Mouse (Mus musculus): ENCODE measurements at regions not wholly inside any gene's neighbourhood (a gene's known extent, or its start where the extent isn't known, plus 50 kb on each side); places are given as distances from the start of the nearest gene placed in this dataset.
"Not testable (repeated sequence)": the region's sequence is repeated elsewhere in the genome, so short reads cannot be mapped to it uniquely, and the experiment has no call there.

DNA sequence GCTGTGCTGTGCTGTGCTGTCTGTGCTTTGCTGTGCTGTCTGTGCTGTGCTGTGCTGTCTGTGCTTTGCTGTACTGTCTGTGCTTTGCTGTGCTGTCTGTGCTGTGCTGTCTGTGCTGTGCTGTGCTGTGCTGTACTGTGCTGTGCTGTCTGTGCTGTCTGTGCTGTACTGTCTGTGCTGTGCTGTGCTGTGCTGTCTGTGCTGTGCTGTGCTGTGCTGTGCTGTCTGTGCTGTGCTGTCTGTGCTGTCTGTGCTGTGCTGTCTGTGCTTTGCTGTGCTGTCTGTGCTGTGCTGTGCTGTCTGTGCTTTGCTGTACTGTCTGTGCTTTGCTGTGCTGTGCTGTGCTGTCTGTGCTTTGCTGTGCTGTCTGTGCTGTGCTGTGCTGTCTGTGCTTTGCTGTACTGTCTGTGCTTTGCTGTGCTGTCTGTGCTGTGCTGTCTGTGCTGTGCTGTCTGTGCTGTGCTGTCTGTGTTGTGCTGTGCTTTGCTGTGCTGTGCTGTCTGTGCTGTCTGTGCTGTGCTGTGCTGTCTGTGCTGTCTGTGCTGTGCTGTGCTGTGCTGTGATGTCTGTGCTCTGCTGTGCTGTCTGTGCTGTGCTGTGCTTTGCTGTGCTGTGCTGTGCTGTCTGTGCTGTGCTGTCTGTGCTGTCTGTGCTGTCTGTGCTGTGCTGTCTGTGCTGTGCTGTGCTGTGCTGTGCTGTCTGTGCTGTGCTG, 197.5 kb downstream of the Tcp10c start:
- not testable (repeated sequence) for DNase-seq

DNA sequence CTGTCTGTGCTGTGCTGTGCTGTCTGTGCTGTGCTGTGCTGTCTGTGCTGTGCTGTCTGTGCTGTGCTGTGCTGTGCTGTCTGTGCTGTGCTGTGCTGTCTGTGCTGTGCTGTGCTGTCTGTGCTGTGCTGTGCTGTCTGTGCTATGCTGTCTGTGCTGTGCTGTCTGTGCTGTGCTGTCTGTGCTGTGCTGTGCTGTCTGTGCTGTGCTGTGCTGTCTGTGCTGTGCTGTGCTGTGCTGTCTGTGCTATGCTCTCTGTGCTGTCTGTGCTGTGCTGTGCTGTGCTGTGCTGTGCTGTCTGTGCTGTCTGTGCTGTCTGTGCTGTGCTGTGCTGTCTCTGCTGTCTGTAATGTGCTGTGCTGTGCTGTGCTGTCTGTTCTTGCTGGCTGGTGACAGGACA, 198.5 kb downstream of the Tcp10c start:
- not testable (repeated sequence) for DNase-seq

DNA sequence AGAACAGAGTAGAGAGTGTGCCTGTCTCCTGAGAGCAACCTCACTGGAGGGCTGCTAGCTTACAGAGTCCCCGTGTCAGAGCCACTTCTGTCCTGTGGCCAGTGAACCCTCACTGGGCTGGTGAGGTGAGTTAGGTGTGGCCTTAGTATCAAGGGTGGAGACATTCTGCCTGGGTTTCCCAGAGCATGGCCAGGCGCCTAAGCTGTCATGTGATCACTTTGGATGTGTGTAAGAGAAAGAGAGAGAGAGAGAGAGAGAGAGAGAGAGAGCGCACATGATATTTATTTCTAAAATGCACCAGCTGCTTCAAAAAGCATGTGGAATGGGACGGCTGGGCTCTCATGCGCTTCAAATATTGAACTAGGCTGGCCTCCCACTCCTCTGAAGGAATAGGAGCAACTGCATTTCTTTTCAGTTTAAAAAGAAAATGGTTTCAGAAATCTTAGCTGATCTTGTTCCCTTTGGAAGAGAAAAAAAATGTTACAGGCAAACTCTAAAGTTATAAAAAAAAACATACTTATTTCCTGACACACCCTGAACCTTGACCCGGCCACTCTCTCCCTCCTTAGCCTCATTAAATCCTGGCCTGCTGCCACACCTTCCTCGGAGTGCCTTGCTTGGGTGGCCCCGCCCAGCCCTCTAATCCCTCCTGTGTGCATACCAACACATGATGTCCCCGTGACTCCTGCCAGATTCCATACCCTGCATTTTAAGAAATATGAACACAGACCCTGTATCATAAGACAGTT, 201.1 kb downstream of the Tcp10c start:
- DNase-seq, result peak; percentile 86 to 91

DNA sequence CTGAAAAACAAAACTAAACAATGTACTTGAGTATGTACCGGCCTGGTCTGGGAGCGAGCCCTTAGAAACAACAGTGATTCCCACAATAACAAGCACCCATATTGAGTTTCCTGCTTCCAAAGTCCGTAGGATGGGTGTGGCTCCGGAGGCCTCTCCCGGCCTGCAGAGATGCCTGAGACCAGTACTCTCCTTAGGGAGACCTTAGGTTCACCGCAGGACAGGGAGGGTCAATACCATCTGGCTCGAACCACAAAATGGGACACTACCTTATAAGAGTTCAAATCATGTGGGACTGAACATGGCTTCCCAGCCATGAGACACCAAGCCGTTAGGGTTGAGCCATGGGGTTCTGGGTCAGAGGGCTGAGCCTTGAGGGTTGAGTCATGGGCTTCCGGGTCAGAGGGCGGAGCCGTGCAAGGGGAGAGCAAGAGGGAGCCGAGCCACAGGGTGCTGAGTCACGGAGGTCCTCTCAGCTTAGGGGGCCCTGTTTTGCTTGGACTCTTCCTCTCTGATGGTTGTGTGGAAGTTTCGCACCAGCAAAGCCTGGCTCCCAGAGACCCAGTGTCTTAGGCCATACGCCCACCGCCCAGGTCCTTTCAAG, 201.8 kb downstream of the Tcp10c start:
- not testable (repeated sequence) for DNase-seq

DNA sequence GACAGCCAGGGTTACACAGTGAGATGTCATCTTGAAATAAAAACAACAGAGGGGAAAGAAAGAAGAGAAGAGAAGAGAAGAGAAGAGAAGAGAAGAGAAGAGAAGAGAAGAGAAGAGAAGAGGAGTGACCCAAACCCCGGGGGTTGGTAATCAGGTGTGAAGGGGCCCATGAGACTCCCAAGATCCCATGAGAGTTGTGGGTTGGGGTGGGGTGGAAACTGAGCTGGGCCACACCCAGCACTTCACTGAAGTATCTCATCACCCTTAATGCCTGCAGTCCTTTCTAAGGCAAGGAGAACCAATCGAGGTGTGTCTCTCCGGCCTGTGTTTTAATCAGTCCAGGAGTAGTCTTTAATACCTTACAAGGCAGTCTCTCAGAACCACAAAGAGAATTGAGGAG, 201.5 kb upstream of the Afdn start:
- no peak for DNase-seq

DNA sequence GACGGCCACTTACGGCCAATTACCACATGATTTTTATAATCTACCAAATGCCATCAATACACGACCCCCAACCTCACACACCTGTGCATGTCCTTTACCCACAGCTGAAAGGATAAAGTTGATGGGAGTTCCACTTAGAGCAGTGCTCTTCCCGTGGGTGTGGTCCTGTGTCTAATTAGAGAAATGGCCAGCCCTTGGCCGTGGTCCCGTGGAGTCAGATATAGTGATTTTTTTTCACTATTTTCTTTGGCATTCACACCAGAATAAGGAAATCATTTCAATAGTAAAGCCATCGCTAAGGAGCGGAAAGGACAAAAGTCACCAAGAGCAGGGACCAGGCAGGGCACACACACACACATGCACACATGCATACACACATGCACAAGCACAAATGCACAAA, 199.0 kb upstream of the Afdn start:
- DNase-seq, result peak in 1 of 2 experiments; percentile 11

DNA sequence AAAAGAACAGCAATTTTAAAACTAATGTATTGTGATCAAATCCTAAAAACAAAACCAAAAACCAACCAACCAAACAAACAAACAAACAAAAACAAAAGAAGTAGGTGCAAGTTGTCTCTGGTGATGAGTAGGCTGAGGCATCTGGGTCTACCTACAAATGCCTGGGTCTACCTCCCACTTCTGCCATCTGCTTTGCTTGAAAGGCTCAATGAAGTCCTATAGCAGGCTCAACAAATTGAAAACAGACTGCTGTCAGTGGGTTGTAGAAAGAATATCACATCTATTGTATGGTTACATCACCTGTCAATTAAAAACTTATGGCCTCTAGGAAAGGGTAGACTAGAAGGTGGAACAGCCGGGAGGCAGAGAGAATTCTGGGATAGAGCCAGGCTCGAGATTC, 197.4 kb upstream of the Afdn start:
- DNase-seq, result no peak

DNA sequence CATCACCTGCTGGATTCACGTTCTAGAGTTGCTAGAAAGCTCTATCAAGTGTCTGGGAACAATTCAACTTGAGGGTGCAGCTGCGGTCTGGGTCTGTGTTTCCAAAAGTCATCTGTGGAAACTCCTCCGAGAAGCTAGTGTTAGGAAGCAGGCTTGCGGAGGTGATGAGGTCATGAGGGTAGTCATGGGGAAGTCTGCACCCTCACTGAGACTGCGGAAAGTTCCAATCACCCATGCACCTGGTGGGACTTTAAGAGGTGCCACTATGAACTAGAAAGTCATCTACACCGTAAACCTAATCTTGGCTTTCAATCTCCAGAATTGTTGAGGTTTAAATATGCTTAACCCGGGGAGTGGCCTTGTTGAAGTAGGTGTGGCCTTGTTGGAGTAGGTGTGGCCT, 195.5 kb upstream of the Afdn start:
- peak in 1 of 2 experiments; percentile 9 for DNase-seq

DNA sequence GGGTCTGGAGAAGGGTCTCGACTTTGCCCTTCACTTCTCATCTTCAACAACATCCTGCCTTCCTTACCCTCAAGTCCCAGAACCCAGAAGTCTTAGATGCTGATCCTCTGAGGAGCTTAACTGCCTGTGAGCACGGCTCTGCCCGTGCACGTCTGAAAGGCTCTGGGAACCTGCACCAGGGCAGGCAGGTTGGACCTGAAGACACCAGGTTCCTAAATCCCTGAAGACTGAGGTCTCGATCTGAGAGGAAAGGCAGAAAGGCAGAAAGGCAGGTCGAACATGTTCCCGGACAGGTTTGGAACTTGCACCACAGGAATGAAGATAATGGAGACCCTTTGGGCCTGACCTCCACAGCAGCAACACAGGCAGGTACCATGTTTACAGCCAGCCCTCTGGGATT, 193.7 kb upstream of the Afdn start:
- no peak for DNase-seq

DNA sequence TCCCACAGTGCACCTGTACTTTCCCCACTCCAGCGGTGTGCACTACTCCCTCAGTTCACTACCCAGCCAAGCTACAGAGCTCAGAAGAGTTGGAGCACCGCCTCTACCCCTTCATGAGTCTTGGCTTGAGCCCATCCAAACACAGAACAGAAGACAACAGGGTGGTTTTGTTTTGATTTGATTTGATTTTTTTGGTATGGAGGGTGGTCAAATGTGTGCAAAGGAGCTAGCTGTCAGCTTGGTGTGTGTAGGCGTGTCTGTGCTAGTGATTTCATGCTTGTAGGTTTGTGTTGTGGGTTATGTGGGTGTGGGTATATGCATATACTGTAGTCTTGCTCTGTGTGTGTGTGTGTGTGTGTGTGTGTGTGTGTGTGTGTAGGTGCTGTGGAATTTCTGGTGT, 193.2 kb upstream of the Afdn start:
- DNase-seq, result no peak

DNA sequence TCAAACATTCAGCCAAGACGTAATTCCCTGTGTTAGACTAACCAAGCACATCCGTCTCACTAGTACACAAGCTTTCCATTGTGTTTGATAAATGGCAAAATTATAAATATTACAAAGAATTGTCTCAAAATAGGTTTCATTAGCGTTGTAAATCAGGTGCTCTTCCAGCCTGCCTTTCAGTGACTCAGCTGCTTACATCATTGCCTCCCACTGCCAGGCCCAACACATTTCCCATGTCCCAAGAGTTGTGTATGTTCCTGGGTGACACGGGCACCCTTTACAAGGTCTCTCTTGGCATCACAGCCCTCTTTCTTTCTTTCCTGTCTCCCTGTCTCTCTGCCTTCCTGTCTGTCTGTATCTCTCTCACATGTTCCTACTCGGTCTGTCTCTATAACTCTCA, 189.5 kb upstream of the Afdn start:
- no peak for DNase-seq

DNA sequence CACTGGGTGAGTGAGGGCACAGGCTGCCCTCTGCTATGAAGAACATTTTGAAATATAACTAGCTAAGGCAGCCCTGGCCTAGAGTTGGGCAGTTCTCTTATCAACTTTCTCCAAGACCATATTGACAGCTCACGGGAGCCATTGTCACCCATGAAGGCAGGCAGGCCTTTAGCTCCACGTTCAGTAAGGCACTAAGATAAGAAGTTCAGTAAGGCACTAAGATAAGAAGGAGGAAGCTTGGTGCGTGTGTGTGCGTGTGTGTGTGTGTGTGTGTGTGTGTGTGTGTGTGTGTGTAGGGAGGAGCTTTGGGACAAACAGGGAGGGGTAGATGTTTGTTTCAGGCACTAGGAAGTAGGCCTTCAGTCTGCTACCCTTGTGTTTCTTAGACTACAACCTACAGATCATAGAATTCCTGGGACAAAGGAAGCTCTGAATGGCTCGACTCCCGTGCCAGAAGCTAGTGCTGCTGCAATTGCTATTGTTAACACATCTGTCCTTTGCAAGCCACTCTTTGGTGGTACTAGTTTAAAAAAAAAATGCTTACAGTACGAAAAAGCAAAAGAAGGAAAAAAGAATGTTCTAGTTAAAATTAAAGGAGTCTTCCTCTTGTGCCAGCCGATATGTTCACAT, 188.0 kb upstream of the Afdn start:
- DNase-seq, result no peak

DNA sequence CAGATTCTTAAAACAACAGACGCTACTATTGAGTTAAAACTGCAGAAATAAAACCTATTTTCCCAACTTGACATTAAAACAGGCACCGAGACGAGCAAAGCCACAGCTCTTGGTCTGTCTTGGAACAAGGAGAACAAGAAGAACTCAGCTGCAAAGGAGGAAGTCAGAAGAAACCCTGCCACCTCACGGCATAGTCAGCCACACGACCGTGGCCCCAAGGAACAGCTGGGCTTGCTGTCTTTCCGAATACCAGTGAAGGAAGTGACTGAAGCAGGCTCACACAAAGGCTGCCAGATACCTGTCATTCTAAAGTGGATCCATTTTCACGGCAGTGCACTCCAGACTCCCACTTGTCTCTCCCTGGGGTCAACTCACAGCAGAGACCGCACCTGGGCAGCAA, 187.3 kb upstream of the Afdn start:
- DNase-seq, result no peak

DNA sequence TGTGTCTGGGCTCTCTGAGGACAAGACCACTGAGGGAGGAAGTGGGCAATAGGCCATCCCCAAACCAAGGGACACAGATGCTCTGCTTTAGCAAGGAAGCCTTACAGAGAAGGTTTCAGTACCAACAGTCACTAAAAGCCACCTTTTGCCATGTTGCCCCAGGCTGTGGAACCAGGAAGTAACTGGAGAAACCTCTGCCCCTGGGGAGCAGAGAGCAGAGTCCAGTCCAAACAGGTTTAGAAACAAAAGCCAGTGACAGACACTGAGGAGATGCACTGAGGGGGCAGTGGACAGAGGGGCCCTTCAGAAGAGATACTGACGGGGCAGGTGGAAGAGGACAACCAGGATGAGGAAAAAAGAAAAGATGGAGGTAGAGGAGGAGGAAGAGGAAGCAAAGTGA, 186.2 kb upstream of the Afdn start:
- no peak for DNase-seq

DNA sequence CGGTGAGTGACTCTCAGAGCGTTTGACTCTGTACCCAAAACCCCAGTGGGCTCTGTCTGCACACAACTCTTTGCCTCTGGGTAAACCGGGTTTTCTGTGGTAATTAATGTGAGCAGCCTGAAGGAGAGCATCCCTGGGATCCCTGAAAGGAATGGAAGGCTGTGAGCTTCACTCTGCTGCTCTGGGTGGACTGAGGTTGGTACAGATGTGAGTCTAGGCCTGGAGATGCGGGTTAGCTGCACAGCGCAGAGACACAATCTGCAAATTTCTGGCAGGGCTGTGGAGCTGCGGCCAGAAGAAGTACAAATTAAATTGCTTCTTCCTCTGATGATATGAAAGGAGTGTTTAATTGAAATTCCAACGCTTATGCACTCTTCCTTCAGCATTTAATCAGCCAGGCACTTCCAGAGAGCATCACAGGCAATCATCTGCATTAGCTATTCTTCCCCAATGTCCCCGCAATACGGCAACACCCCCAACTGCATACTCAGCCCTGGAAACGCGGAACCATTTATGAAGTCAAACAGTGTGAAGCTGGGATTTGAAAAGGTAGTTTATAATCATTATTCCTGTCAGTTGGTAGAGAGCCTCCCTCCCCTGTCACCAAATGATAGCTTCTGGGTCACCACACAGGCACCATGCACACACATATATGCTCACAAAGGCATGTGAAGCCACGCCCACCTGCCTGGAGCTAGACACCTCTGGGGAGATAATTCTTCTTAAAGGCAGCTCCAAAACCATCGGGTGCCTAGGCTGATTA, 185.5 kb upstream of the Afdn start:
- no peak for DNase-seq

DNA sequence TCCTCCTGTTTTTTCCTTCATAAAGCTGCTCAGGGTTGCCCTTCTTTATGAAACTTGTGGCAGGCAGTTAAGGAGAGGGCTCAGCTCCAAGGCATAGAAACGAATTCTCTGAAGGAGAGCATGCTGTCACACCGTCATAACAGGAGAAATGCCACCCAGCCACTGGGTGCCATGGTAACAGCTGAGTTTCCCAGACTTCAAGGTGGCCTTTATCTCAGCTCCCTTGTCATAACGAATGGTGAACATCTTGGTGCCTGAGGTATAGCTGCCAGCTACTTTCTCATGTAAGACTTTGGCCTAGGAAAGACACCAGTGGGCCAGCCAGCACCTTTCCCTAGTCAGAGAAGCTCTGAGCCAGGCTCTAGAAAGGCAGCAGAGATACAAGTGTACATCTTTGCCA, 182.5 kb upstream of the Afdn start:
- DNase-seq, result no peak

DNA sequence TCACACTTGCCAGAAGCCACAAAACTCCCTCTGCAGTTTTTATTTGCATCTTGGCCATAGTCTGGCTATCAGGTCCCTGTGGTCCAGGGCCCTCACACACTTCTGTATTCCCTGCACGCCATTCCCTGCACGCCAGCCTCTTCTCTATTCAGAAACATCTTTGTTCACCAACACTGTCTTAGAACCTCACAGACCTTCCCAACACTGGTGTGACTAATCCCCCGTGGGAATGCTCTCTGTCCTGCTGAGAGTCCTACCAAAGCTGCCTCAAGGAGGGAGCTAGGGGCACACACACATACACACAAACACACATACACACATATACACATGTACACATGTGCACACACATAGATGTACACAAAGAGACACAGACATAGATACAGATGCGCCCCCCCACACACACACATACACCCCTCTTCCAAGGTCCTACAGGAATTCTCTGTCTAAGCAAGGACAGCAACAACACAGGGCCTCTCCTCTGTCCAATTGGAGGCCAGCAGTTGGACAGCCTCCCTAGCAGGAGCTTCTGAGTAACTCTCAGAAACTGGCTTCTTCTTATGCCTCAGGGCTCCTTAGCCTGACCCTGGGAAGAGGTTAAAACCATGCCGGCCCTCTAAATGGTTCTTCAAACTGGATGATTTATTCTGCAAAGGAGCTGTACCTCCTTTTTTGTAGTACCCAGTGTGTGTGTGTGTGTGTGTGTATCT, 179.0 kb upstream of the Afdn start:
- no peak for DNase-seq

DNA sequence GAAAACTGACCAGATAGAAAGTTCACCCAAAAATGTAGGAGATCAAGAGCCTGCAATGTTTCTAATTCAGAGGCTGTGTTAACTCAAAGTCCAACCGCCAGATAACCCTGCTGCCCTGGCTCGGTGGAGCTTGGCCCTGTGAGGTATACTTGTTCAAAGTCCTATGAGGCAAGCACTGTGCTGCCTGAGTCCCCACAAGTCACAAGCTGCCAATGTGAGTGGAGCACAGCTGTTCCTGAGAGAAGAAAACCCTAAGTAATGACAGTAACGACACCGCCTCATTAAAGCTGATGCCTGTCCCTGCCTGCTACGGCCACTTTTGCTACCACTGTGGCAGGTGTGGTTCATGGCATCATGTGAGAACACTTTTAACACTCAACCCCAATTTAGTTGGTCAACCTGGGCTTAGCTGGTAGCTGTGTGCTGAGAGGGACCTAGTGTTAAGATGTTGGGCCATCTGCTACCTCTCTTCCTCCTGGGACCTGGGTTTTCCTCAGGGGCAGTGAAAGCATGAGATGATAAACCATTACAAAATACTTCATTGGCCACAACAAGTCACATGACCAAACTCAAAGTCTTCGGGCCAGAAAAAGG, 178.2 kb upstream of the Afdn start:
- no peak for DNase-seq

DNA sequence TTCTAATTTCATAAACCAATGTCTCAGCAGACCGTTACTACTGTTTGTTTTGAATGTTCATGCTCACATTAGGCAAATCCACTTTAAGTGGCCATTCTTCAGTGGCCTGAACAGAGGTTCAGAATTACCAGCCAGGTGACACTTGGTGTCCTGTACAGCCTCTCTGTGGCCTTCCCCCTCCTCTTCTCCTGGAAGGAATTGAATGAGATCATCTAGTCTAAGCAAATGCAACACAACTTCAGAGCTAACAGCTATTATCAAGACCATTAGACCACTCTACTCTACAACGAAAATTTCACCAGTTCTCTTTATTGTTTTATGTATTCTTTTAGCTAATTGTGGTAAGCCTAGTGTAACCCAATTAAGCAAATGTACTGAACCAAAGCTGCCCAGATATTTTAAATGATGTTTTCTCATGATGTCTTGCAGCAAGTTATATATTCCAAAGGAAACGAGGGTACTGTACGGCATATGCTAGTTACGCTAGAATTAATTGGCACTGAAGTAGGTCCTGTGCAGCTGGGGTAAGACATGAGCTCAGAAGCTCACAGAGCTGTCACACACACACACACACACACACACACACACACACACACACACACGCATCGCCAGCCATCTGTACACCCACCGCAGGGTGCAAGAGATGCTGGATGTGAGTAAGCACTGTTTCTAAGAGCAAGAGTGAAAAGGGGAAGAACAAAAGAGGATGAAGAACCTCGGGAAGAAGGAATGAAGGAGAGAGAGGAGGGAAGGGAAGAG, 176.7 kb upstream of the Afdn start:
- no peak for DNase-seq

DNA sequence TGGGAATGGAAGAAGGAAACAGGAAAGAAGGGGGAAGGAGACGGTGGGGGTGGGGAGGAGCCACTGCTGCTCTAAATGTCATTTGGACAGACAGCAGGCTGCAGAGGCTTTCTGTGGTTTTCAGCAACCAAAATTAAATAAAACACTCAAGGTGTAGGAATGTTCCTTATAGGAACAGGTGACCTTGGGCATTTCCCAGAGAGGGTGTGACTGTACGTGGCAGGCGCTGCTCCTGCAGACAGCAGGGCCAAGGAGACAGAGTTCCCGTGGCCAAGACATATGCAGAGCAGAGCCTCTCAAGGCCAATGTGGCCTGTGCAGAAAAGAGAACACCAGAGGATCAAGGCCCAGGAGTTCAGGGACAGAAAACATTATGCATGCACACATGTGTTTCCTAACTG, 175.9 kb upstream of the Afdn start:
- DNase-seq, result no peak

DNA sequence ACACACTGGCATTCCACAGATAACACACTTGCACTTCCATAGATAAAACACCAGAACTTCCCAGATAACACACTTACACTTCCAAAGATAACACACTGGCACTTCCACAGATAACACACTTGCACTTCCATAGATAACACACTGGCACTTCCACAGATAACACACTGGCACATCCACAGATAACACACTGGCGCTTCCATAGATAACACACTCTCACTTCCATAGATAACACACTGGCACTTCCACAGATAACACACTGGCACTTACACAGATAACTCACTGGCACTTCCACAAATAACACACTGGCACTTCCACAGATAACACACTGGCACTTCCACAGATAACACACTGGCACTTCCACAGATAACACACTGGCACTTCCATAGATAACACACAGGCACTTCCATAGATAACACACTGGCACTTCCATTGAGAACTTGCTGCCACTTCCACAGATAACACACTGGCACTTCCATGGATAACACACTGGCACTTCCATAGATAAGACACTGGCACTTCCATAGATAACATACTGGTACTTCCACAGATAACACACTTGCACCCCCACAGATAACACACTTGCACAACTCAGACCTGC, 170.0 kb upstream of the Afdn start:
- DNase-seq, result not testable (repeated sequence)
